Mouse (Mus musculus) cortical plate, adult 2 months (tissue): ENCODE measurements around the gene Serpinb2.

Experiments
- CTCF ChIP-seq: fragments of 200-500 bp; IDR thresholded peaks from 2 replicates; pipeline ENCODE4 v1.5.1; 2011; ENCODE audit warnings: mild to moderate bottlenecking, control low read depth, low read length; ENCODE audit not compliant: insufficient read depth; ENCODE audit errors: extremely low read depth
- POLR2A ChIP-seq: fragments of 200-500 bp; IDR thresholded peaks from 2 replicates; pipeline ENCODE4 v1.6.1; 2011; ENCODE audit warnings: mild to moderate bottlenecking, low read length, control low read depth; ENCODE audit not compliant: insufficient read depth; ENCODE audit errors: extremely low read depth

DNA sequence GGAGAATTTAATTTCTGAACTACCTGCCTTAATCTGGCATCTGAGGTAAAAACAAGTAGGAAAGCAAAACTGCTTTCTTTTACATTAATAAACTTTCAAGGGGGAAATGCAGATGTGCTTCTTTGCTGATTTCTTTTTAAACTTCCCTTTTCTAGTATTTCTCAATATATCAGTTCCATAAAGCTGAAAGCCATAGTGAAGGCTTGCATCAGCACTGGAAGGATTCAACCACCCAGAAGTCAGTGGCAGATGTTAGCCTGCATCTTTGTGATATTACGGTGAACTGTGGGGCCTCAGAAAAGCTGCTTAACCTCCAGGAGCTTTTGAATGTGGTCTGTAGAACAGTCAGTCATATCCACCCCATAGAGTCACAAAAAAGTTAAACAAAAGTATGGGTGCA, 2.3 kb downstream of the Serpinb2 start:
- TF ChIP-seq POLR2A (no peak), CTCF (no peak)
